Mouse (Mus musculus): ENCODE results near the gene Ttll11.

DNA sequence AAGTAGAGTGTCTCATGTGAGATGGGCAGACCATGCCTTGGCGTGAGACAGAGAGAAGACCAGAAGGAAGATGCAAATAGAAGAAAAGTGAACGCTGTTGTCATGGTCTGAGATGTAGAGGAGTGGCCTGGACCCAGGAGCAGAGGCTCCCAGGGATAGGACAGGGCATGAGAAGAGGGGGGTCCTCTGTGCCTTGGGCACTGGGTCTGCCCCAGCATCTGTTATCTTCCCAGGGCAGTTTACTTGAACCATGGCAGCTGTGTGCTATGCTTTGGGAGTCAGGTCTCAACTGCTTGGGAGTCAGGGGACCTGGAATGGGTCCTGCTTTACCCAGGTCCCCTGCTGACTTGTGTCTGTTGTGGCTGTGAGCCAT, 167.2 kb downstream of the Ttll11 start:
- TF ChIP-seq GATA1 (IDR thresholded peaks at IDR 0.05; ENCODE audit: low read length), result no peak
- no peak for TF ChIP-seq TAL1 (IDR thresholded peaks at IDR 0.05; ENCODE audit: low read length)
